In genomic region chr17:21422664-21423599, GRCm38 (mm10) we compare ENCODE assay signal across 8 mouse cellular contexts. TPM values are rescaled to one million over a fixed set of nuclear protein-coding genes. Genes with fewer than 3 reads are reported as not detected.
DNase-seq lines count a peak whose midpoint lies in the region; ATAC-seq and TF ChIP-seq lines count a peak whose summit lies in the region.

Zfp54 (plus strand) TSS chr17:21423227.

- H3K36me3 ChIP-seq in G1E (replicated peaks) = no peaks in the 10 kb centered on the region
- no peaks in the 10 kb centered on the region for H3K36me3 ChIP-seq in forebrain, embryonic 14.5 days (ENCODE audit: control insufficient read depth, insufficient read depth, low read length)
- H3K36me3 ChIP-seq in liver, postnatal 0 days (replicated peaks; ENCODE audit: insufficient read depth, low read length) = no peaks in the 10 kb centered on the region
- H3K36me3 ChIP-seq in neural tube, embryonic 13.5 days = no peaks in the 10 kb centered on the region

- H3K27me3 ChIP-seq in G1E (ENCODE audit: insufficient read depth, low read length) = peaks cover 3% of the 10 kb centered on the region
- no peaks in the 10 kb centered on the region for H3K27me3 ChIP-seq in forebrain, embryonic 14.5 days (replicated peaks; ENCODE audit: control insufficient read depth, insufficient read depth, low read length)
- no peaks in the 10 kb centered on the region for H3K27me3 ChIP-seq in liver, postnatal 0 days (ENCODE audit: insufficient read depth, low read length)
- no peaks in the 10 kb centered on the region for H3K27me3 ChIP-seq in neural tube, embryonic 13.5 days

- peaks cover 16% of the 10 kb centered on the region for H3K4me1 ChIP-seq in G1E (ENCODE audit: insufficient read depth, low read depth, low read length)
- H3K4me1 ChIP-seq in forebrain, embryonic 14.5 days (ENCODE audit: control insufficient read depth, insufficient read depth, low read length) = no peaks in the 10 kb centered on the region
- H3K4me1 ChIP-seq in liver, postnatal 0 days (ENCODE audit: insufficient read depth) = peaks cover 10% of the 10 kb centered on the region; the same call in 1 of the 2 replicates
- H3K4me1 ChIP-seq in neural tube, embryonic 13.5 days (replicated peaks) = peaks cover 7% of the 10 kb centered on the region; the same call in 1 of the 2 replicates

- H3K4me2 ChIP-seq in forebrain, embryonic 14.5 days (ENCODE audit: low read length) = peak within 1 kb of the TSS; percentile 78
- H3K4me2 ChIP-seq in liver, postnatal 0 days (ENCODE audit: low read depth, low read length) = peak within 1 kb of the TSS; percentile 90
- H3K4me2 ChIP-seq in neural tube, embryonic 13.5 days = peak within 1 kb of the TSS; percentile 87

- ATAC-seq in G1E (ENCODE audit: extremely low read depth, insufficient number of reproducible peaks, low FRiP score, poor library complexity, severe bottlenecking) = peak; percentile 97
- peak; percentile 98 for ATAC-seq in forebrain, embryonic 14.5 days
- peak; percentile 100 for ATAC-seq in liver, postnatal 0 days
- peak; percentile 99 for ATAC-seq in neural tube, embryonic 13.5 days (ENCODE audit: low read depth)

- peak; percentile 83 for DNase-seq in G1E (ENCODE audit: low spot score)
- DNase-seq in cerebellum, adult 11 months = peak; percentile 19
- DNase-seq in forebrain, embryonic 14.5 days (ENCODE audit: low spot score) = peak; percentile 79
- peak; percentile 46 for DNase-seq in heart, postnatal 25 days (ENCODE audit: low spot score)
- peak; percentile 62 for DNase-seq in layer of hippocampus, adult 11-12 months (ENCODE audit: low spot score)
- peak; percentile 88 for DNase-seq in liver, postnatal 0 days
- peak; percentile 48 for DNase-seq in telencephalon, adult 2 months (ENCODE audit: low read depth, low spot score)

- peak within 1 kb of the TSS; percentile 74 for H3K4me3 ChIP-seq in G1E (ENCODE audit: low read depth, low read length)
- peak within 1 kb of the TSS; percentile 37 for H3K4me3 ChIP-seq in forebrain, embryonic 14.5 days (ENCODE audit: low read depth, low read length)
- peak within 1 kb of the TSS; percentile 59 for H3K4me3 ChIP-seq in liver, postnatal 0 days (ENCODE audit: low read depth, low read length)
- H3K4me3 ChIP-seq in neural tube, embryonic 13.5 days = peak within 1 kb of the TSS; percentile 45

- intact Hi-C loops in heart, postnatal 25 days (cut with DNase I) = loop anchor here (1.0 to 5.0 kb wide), 4 partner anchors 28 to 191 kb away; partner anchors contain the start of gene Zfp51

- no peak within 1 kb of the TSS for H3K27ac ChIP-seq in forebrain, embryonic 14.5 days (ENCODE audit: low read depth, low read length)
- peak within 1 kb of the TSS; percentile 83 for H3K27ac ChIP-seq in liver, postnatal 0 days (ENCODE audit: low read depth)
- H3K27ac ChIP-seq in neural tube, embryonic 13.5 days (replicated peaks) = peak within 1 kb of the TSS; percentile 34; the same call in 1 of the 2 replicates

- H3K9ac ChIP-seq in forebrain, embryonic 14.5 days (ENCODE audit: low read length) = peak within 1 kb of the TSS; percentile 60
- peak within 1 kb of the TSS; percentile 60 for H3K9ac ChIP-seq in liver, postnatal 0 days (replicated peaks)
- H3K9ac ChIP-seq in neural tube, embryonic 13.5 days = peak within 1 kb of the TSS; percentile 70

- no peaks in the 10 kb centered on the region for H3K9me3 ChIP-seq in G1E (replicated peaks)
- H3K9me3 ChIP-seq in forebrain, embryonic 14.5 days (replicated peaks; ENCODE audit: control insufficient read depth, low read length) = no peaks in the 10 kb centered on the region
- H3K9me3 ChIP-seq in liver, postnatal 0 days (ENCODE audit: low read length) = no peaks in the 10 kb centered on the region
- H3K9me3 ChIP-seq in neural tube, embryonic 13.5 days = no peaks in the 10 kb centered on the region

- 1% methylated on average over 22 of the region's 22 CpGs for WGBS in forebrain, embryonic 14.5 days
- under 1% methylated on average over 22 of the region's 22 CpGs for WGBS in liver, postnatal 0 days (ENCODE audit: insufficient replicate concordance)
- under 1% methylated on average over 22 of the region's 22 CpGs for WGBS in neural tube, embryonic 13.5 days

- TF ChIP-seq CTCF in G1E (IDR thresholded peaks at IDR 0.05; ENCODE audit: low read depth, low read length) = peak; percentile 67
- TF ChIP-seq CTCF in liver, postnatal 0 days (IDR thresholded peaks at IDR 0.05; ENCODE audit: low read depth) = peak; percentile 88

- TF ChIP-seq EP300 in liver, postnatal 0 days (IDR thresholded peaks at IDR 0.05; ENCODE audit: low read depth) = peak; percentile 39; the same call in 1 of the 2 replicates

RNA-seq across cellular contexts. Expression of gene Zfp54, which starts in this region (rescaled TPM):
- 8.4 and 15.4 TPM in 2 replicates for total RNA-seq in G1E (2014; fragmentation: Nextera tagmentation)
- 10.7 and 12.6 TPM in 2 replicates for total RNA-seq in G1E (2017)
- 0.27 and 0.28 TPM in 2 replicates for polyA plus RNA-seq in G1E (2012)
- polyA plus RNA-seq in forebrain, embryonic 14.5 days (2014; fragmentation: Nextera tagmentation; extraction: Ambion mirVana) = 6.0 and 7.3 TPM in 2 replicates
- 1 to 10 TPM; 1.2 TPM for total RNA-seq in heart, postnatal 25 days (2021)
- 1.7 and 1.9 TPM in 2 replicates for polyA plus RNA-seq in liver, postnatal 0 days (2015; fragmentation: Nextera tagmentation; extraction: Ambion mirVana)
- 5.0 and 5.6 TPM in 2 replicates for polyA plus RNA-seq in neural tube, embryonic 13.5 days (2015; fragmentation: Nextera tagmentation; extraction: Ambion mirVana)

Comparison
In these comparisons a context has a peak if more than half of its experiments do, and no peak if none do; other contexts are left out.
1. RNA of gene Zfp54 (total RNA-seq): 8.4 to 15.4 TPM in G1E; 1.2 TPM in heart, postnatal 25 days; every median in the first group is over 4 times any median in the second.
2. DNase-seq: peak in every context shown above with its lines; median percentile 88 in liver, postnatal 0 days; 83 in G1E; 79 in forebrain, embryonic 14.5 days; 62 in layer of hippocampus, adult 11-12 months; 48 in telencephalon, adult 2 months; 46 in heart, postnatal 25 days; 19 in cerebellum, adult 11 months.
3. Peak in every context shown above with its lines, with median percentiles within 50 percentile points of each other: ATAC-seq, H3K4me3 ChIP-seq, H3K4me2 ChIP-seq and H3K9ac ChIP-seq.